Mouse (Mus musculus): ENCODE measurements around the gene Mcm3ap. TPM values are rescaled to one million over a fixed set of nuclear protein-coding genes. Genes with fewer than 3 reads are reported as not detected.

Mcm3ap gene
- polyA plus RNA-seq, 1 experiment from 2014 or later = 13.6 TPM

DNA sequence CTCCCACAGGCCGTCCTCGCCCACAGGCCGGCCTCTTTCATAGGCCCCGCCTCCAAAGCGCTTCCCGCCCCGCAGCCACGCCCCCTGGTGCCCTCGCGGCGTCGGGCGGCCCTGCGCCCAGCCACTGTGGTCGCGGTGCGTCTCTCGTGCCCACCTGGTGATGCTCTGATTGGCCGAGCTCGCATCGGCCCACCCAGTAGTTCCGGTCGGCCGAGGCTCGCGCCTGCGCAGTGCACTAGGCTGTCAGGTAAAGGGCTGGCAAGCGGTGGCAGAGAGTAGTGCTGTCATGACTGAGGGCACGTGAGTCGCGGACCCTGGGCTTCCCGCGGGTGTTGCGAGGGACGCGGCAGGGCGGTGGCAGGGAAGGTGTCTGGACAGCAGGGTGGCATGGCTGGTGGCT is 62.6 kb downstream of the Mcm3ap start, which contains the start of gene Lss:
Gene Lss (plus strand): TSS at position 214 of the 400 bp plus-strand sequence.
- H3K27ac ChIP-seq = peak within 1 kb of the TSS; percentile 76
- peaks cover 19% of the 10 kb centered on the region for H3K79me2 ChIP-seq (ENCODE audit: inconsistent target)
- under 1% methylated on average over 32 of the region's 37 CpGs for WGBS (ENCODE audit: missing documents)
- peak within 1 kb of the TSS; percentile 83 for H3K4me3 ChIP-seq (ENCODE audit: inconsistent target)
- H3K36me3 ChIP-seq (ENCODE audit: inconsistent target) = peaks cover 12% of the 10 kb centered on the region; the same call in 1 of the 2 replicates

DNA sequence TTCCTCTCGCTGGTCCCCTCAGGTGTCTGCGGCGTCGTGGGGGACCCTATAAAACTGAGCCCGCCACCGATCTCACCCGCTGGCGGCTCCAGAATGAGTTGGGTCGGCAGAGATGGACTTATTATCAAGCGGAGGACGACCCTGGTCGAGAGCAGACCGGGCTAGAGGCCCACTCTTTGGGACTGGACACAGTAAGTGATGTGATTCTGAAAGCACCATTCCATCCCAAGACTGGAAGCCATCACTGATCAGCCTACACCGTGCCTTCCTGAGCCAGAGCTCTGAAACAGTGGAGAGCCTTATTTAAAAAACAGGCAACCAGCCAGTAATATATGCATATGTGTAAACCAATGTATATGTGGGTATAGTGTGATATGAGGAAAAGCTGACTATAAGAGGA is 63.1 kb downstream of the Mcm3ap start:
- H3K36me3 ChIP-seq (ENCODE audit: inconsistent target) = peaks cover 16% of the 10 kb centered on the region; the same call in 1 of the 2 replicates
- H3K4me3 ChIP-seq (ENCODE audit: inconsistent target) = peak overlapping the region; percentile 83
- peak overlapping the region; percentile 76 for H3K27ac ChIP-seq
- WGBS (ENCODE audit: missing documents) = 6% methylated on average over 14 of the region's 14 CpGs
- H3K79me2 ChIP-seq (ENCODE audit: inconsistent target) = peaks cover 19% of the 10 kb centered on the region

DNA sequence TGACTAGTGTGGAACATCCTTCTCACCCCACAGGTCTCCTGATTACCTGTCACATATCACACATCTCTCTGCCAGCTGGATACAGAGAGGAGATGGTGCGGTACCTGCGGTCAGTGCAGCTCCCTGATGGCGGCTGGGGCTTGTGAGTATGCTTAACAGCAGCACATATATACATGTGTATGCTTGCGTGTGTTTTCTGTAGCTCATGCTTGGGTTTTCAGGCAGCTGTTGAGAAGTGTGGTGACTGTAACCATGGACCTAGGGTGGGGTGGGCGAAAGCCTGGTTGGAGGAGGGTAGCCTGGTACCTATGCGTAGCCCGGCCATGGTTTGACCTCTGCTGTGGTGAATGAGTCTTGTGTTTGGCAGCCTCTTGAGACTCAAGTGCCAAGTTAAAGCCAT is 66.8 kb downstream of the Mcm3ap start:
- whole genome bisulfite sequencing (ENCODE audit: missing documents) = 95% methylated on average over 7 of the region's 7 CpGs
- H3K4me3 ChIP-seq (ENCODE audit: inconsistent target) = no peak overlapping the region
- no peak overlapping the region for H3K27ac ChIP-seq
- H3K79me2 ChIP-seq (ENCODE audit: inconsistent target) = peaks cover 19% of the 10 kb centered on the region
- H3K36me3 ChIP-seq (ENCODE audit: inconsistent target) = peaks cover 50% of the 10 kb centered on the region; the same call in 1 of the 2 replicates

DNA sequence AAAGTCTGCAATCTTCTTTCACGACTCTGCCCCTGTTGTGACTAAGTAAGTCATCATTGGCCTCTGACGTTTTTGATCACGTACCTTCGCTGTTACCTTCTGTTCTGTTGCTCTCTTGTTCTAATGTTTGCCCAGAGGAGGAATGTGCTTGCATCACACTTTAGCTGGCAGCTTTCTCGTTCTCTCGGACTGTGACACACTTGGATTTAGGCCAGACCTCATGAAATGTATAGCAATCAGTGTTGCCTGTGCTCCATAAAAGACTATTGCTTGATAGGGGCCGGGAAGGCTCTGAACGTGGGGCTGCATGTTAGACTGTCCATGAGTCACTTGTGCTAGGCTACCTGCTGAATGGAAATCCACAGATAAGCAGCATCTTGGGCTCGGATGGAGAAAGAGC is 68.9 kb downstream of the Mcm3ap start:
- WGBS (ENCODE audit: missing documents) = 82% methylated on average over 9 of the region's 9 CpGs
- peaks cover 59% of the 10 kb centered on the region for H3K36me3 ChIP-seq (ENCODE audit: inconsistent target)

DNA sequence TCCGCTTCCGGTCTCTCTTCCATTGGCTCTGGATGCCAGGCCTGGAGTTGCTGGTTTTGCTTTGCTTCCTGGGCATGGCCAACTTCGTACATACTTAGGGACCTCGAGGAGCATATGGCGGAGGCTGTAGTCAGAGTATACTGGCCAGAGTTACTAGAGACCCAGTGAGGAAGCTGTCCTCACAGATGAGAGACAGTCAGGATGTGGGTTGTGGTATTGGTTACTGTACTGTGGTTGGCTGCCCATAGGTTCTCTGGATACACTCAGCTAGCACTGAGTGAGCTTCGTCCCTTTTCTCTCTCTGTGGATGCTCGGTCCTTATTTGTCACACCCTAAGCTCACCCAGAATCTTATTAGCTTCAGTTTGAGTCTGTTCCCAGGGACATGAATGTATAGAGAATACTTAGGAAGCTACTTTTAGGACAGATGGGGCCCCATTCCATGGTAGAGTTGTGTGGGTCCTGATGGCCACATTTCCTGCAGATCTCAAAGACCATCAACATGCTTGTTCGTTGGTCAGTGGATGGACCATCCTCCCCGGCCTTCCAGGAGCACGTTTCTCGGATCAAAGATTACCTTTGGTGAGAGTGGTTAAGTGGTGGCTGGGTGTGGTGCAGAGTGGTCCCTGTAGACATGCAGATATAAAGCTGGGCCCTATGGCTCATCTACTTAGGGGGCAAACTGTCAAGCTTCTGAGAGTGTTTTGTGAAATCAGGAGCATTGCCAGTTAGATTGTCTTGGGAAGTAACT is 72.8 kb downstream of the Mcm3ap start:
- no peak overlapping the region for H3K27ac ChIP-seq
- no peaks in the 10 kb centered on the region for H3K79me2 ChIP-seq (ENCODE audit: inconsistent target)
- WGBS (ENCODE audit: missing documents) = 58% methylated on average over 11 of the region's 11 CpGs
- no peak overlapping the region for H3K4me3 ChIP-seq (ENCODE audit: inconsistent target)
- peaks cover 70% of the 10 kb centered on the region for H3K36me3 ChIP-seq (ENCODE audit: inconsistent target)

More for the DNA sequence above, 68.9 kb downstream of the Mcm3ap start:
- H3K4me3 ChIP-seq (ENCODE audit: inconsistent target) = no peak overlapping the region
- peaks cover 8% of the 10 kb centered on the region for H3K79me2 ChIP-seq (ENCODE audit: inconsistent target)
- H3K27ac ChIP-seq = no peak overlapping the region

DNA sequence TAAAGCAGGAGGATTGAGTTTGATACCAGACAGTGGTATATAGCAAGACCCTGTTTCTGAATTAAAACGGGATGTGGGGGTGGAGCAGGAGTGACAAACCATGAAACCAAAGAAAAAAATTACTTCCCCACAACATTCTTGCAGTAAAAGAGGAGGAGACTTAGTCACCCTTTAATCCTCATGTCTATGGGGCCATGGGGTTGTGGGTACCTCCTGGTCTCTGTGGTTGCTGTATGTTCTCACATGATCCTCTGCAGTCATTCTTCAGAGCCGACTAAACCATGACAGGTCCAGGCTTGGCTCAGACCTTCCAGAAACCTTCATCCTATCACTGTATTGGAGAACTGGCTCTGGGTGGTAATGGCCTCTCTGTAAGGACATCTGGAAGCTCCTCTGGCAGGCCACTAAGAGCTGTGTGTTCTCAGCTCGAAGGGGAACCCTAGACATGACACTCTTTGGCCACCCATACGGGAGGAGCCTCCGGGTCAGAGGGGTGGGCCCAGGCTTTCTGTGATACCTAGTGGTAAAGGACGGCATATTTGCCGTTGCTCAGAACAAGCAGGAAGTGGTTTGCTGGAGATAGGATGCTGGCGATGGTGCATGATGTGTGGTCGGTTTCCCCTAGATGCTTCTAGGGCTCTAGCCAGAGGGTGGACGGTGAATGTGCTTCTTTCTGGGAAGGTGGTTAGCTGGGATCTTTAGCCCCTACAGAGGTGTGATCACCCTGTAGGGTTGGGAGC is 74.1 kb downstream of the Mcm3ap start:
- Histone ChIP-seq H3K79me2 (ENCODE audit: inconsistent target) (no peaks in the 10 kb centered on the region), H3K36me3 (ENCODE audit: inconsistent target) (peaks cover 70% of the 10 kb centered on the region), H3K4me3 (ENCODE audit: inconsistent target) (no peak overlapping the region), H3K27ac (peak overlapping the region; percentile 27)
- 14% methylated on average over 10 of the region's 10 CpGs for WGBS (ENCODE audit: missing documents)

DNA sequence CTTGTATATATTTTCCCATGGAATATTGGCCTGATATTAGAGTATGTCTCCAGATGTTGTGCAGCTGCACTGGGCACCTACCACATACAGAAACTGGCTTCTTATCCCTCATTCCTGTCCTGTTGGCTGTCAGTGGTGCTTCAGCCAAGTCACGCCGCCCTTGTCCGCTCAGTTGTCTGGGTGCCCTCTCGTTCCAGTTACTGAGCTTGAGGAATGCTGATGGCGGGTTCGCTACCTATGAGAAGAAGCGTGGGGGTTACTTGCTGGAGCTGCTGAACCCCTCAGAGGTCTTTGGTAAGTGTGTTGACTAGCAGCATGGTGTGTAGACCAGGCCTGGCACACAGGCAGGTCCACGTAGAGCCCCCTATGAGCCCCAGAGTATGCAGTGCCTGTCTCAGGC is 77.8 kb downstream of the Mcm3ap start:
- no peak overlapping the region for H3K4me3 ChIP-seq (ENCODE audit: inconsistent target)
- no peak overlapping the region for H3K27ac ChIP-seq
- 92% methylated on average over 8 of the region's 8 CpGs for WGBS (ENCODE audit: missing documents)
- H3K79me2 ChIP-seq (ENCODE audit: inconsistent target) = no peaks in the 10 kb centered on the region
- H3K36me3 ChIP-seq (ENCODE audit: inconsistent target) = peaks cover 73% of the 10 kb centered on the region

DNA sequence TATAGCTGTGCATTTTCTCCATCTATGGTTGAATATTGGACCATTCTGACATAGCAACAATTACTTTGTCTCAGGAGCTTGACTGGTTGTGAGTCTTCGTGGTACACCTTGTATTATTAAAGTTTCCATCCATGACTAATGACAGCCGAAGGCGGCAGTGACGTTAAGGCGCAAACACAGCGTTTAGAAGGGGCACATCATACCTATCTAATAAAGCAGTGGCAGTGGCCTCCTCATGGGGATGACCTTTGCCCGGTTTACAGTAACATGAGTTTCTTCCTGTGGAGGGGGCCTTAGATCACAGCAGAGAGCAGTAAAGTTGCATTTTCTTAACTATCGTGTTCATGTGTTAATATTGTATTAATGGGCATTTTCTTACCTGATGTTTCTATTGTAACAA is 79.5 kb downstream of the Mcm3ap start:
- Histone ChIP-seq H3K27ac (no peak overlapping the region), H3K79me2 (ENCODE audit: inconsistent target) (no peaks in the 10 kb centered on the region), H3K4me3 (ENCODE audit: inconsistent target) (no peak overlapping the region), H3K36me3 (ENCODE audit: inconsistent target) (peaks cover 89% of the 10 kb centered on the region)
- 91% methylated on average over 5 of the region's 8 CpGs for WGBS (ENCODE audit: missing documents)

DNA sequence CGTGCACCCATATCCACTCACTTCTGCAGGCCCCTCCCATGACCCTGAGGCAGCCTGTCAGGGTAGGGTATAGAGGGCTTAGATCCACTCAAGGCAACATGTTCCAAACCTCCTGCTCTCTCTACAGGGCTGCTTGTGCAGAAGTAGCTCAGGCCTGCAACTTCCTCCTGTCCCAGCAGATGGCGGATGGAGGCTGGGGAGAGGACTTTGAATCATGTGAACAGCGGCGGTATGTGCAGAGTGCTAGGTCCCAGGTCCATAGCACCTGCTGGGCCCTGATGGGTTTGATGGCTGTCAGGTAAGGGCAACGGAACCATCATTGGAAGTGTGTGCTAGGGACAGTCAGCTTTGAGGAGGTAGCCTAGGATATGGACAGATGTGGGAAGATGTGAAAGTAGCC is 81.7 kb downstream of the Mcm3ap start:
- no peaks in the 10 kb centered on the region for H3K79me2 ChIP-seq (ENCODE audit: inconsistent target)
- no peak overlapping the region for H3K27ac ChIP-seq
- no peak overlapping the region for H3K4me3 ChIP-seq (ENCODE audit: inconsistent target)
- 96% methylated on average over 5 of the region's 5 CpGs for WGBS (ENCODE audit: missing documents)
- peaks cover 91% of the 10 kb centered on the region for H3K36me3 ChIP-seq (ENCODE audit: inconsistent target)

DNA sequence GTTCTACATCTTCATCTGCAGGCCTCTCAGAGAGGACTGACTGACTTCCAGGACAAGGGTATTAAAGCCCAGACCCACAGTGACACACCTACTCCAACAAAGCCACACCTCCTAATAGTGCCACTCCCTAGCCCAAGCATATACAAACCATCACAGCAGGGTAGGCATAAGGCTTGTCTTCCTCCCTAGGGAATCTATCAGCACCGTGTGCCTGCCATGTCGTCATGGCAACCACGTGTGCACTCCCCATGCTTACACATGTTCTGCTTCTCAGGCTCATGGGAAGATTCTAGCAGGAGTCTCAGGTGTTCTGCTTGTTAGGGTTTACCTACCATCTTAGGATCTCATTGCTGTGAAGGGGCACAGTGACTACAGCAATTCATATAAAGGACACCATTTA is 82.8 kb downstream of the Mcm3ap start:
- H3K79me2 ChIP-seq (ENCODE audit: inconsistent target) = no peaks in the 10 kb centered on the region
- no peak overlapping the region for H3K27ac ChIP-seq
- H3K4me3 ChIP-seq (ENCODE audit: inconsistent target) = no peak overlapping the region
- 95% methylated on average over 3 of the region's 3 CpGs for WGBS (ENCODE audit: missing documents)
- peaks cover 80% of the 10 kb centered on the region for H3K36me3 ChIP-seq (ENCODE audit: inconsistent target)

DNA sequence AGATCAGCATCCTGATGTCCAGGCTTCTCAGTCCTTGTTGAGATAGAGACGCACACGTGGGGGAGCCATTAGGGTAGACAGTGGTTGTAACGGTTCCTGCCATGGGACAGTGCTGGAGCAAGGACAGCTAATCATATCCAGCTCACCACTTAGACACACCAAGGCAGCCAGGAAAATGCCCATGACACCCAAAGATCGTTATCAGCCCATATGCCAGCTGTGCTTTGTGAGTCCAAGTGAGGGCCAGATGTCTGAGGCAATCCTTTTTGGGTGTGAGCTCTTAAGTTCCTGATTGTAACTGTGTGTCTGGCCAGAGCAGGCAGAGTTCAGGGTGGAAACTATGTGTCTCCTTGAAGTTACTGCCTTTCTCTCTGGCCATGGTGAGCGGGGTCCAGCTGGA is 85.3 kb downstream of the Mcm3ap start:
- no peaks in the 10 kb centered on the region for H3K79me2 ChIP-seq (ENCODE audit: inconsistent target)
- H3K4me3 ChIP-seq (ENCODE audit: inconsistent target) = no peak overlapping the region
- peaks cover 56% of the 10 kb centered on the region for H3K36me3 ChIP-seq (ENCODE audit: inconsistent target)
- no peak overlapping the region for H3K27ac ChIP-seq
- WGBS (ENCODE audit: missing documents) = 98% methylated on average over 5 of the region's 5 CpGs

DNA sequence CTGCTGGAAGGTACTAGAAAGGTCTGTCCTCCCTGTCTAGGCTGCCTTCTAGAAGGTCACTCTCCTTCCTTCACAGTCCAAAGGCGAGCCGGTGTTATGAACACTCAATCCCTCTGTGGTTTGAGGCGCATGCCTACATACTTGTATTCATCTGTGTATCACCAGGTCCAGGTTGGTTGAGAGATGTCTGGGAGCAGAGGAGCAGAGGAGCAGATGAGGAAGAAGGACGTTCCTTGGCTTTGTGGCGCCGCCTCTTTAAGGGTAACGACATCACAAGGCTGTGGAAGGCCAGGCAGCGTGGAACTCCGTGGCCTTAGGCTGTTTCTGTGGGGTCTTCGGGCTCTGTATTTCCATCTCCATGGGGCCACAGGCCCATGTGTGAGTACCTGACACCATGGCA is 93.2 kb downstream of the Mcm3ap start, which contains the start of gene Spatc1l:
Gene Spatc1l (plus strand): TSS at position 301 of the 400 bp plus-strand sequence.
- no peak within 1 kb of the TSS for H3K4me3 ChIP-seq (ENCODE audit: inconsistent target)
- H3K79me2 ChIP-seq (ENCODE audit: inconsistent target) = no peaks in the 10 kb centered on the region
- 82% methylated on average over 10 of the region's 10 CpGs for WGBS (ENCODE audit: missing documents)
- H3K27ac ChIP-seq = no peak within 1 kb of the TSS
- no peaks in the 10 kb centered on the region for H3K36me3 ChIP-seq (ENCODE audit: inconsistent target)
